Mouse (Mus musculus): ENCODE data around the gene Fam183b. TPM values are rescaled to one million over a fixed set of nuclear protein-coding genes. Genes with fewer than 3 reads are reported as not detected.
"Not testable (repeated sequence)": the region's sequence is repeated elsewhere in the genome, so short reads cannot be mapped to it uniquely, and the experiment has no call there.

The Fam183b gene
- polyA plus RNA-seq (2015; fragmentation: Nextera tagmentation; extraction: Ambion mirVana): 1.8 and 5.4 TPM in 2 replicates

DNA sequence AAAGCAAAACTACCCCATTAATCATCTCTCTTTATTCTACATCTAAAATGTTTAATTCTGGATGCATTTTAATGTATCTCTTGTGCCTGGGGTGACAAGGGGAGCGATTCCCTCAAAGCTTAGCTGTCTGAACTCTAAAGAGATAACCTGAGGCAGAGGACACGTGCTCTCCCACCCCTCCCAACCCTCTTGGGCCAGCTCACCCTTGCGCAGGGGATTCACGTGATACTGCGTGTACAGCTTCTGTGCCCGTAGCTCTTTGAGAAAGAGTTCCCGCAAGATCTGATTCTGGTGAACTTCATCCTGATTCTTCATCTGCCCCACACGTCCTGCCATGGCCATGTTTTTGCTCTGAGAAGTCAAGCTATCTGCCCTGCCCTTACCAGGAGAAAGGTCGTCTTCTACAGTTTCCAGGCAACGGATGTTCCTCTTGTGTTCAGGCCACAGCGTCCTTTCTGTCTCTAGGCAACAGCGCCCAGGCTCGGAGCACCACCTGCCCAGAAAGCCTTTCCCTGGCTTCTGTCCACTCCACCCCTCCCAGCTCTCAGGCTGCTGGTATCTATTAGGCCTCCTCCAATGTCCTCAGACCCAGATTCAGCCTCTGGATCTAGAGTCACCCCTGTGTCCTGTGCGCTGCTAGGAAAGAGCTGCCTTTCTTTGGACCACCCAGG lies at the start of gene Fam183b:
Gene Fam183b (minus strand): TSS at position 403 of the 671 bp plus-strand sequence.
- WGBS: 31% methylated on average over 14 of the region's 14 CpGs
- Histone ChIP-seq H3K27me3 (replicated peaks; ENCODE audit: control insufficient read depth, insufficient read depth, low read length) (no peaks in the 10 kb centered on the region), H3K27ac (ENCODE audit: low read length) (no peak within 1 kb of the TSS), H3K9me3 (ENCODE audit: control insufficient read depth, low read length) (no peaks in the 10 kb centered on the region), H3K9ac (replicated peaks; ENCODE audit: low read depth, low read length) (no peak within 1 kb of the TSS), H3K36me3 (ENCODE audit: control insufficient read depth, insufficient read depth) (no peaks in the 10 kb centered on the region), H3K4me2 (ENCODE audit: low read length) (peak within 1 kb of the TSS; percentile 29; the same call in 1 of the 2 replicates), H3K4me1 (replicated peaks; ENCODE audit: control insufficient read depth, insufficient read depth, low read length) (peaks cover 7% of the 10 kb centered on the region; the same call in 1 of the 2 replicates), H3K4me3 (replicated peaks; ENCODE audit: low read length) (no peak within 1 kb of the TSS)
- ATAC-seq: peak; percentile 36; the same call in 1 of the 2 replicates

DNA sequence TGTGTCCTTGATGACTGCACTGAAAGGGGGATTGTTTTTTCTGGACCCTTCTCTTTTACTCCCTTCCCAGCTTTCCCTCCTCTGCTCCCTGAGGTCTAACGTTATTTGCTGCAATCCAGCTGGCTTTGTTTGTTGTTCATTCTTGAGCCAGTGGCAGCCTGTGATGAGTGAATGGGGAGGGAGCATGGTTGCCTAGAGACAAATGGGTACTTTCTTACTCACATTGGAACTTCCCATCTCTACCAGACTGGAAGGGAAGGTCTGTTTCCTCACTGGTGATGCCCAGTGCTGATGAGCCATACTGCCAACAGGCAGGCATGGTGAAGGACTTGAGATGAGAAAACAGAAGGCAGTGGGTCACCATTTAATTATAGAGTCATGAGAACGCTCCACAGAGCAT lies 48.0 kb upstream of the Fam183b start:
- Histone ChIP-seq H3K27me3 (replicated peaks; ENCODE audit: control insufficient read depth, insufficient read depth, low read length) (no peaks in the 10 kb centered on the region), H3K4me3 (replicated peaks; ENCODE audit: low read length) (no peak overlapping the region), H3K4me1 (replicated peaks; ENCODE audit: control insufficient read depth, insufficient read depth, low read length) (peaks cover 11% of the 10 kb centered on the region), H3K9ac (replicated peaks; ENCODE audit: low read depth, low read length) (no peak overlapping the region), H3K9me3 (ENCODE audit: control insufficient read depth, low read length) (no peaks in the 10 kb centered on the region), H3K36me3 (ENCODE audit: control insufficient read depth, insufficient read depth) (peaks cover 20% of the 10 kb centered on the region), H3K4me2 (ENCODE audit: low read length) (no peak overlapping the region), H3K27ac (ENCODE audit: low read length) (no peak overlapping the region)
- no peak for ATAC-seq
- WGBS: 66% methylated on average over 2 of the region's 2 CpGs

DNA sequence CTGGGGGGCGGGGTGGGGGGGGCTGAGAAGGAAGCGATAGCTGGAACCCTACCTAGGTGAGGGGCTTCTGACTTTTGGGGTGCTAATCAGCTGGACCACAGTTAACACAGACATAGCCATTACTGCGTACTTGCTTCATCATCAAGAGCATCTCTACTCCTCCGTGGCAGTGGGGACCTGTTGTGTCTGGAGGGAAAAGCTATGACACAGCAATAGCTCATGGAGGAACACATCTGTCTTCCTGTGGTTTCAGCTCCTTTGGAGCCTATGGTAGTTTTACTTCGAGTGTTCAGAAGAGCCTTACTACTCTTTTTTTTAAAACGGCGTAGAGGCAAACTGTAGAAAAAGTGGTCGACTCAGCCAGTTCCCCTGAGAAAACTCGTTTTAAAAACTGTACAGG lies 45.9 kb upstream of the Fam183b start:
- no peak; the same call in 1 of the 2 replicates for ATAC-seq
- peaks cover 11% of the 10 kb centered on the region for H3K4me1 ChIP-seq (replicated peaks; ENCODE audit: control insufficient read depth, insufficient read depth, low read length)

DNA sequence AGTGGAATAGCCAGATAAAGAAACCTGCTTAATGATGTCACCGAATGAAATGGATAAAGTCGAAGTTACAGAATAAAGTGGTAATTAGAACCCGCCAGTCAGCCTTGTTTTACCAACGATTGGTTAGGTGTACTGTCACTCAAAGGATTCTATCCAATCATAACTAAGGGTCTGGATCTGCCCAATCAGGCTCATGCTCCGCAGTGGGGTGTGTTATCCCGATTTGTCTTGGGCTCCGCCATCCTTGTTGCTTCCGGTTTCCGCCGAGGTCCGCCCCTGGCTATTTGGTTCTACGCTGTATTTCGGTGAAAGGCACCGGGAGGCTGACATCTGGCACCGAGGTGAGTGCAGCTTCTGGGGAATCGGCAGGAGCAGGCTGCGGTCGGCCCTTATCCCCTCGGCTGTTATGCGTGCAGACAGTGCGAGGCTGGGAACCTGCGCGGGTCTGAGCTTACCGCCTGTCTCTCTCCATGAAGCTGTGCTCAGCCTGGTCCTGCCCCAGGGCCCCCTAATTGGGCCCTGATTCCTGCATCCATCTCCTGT lies 45.2 kb upstream of the Fam183b start, which contains the start of gene Gm12258:
Gene Gm12258 (plus strand): TSS at position 240 of the 543 bp plus-strand sequence.
- peak within 1 kb of the TSS; percentile 67 for H3K4me2 ChIP-seq (ENCODE audit: low read length)
- H3K27me3 ChIP-seq (replicated peaks; ENCODE audit: control insufficient read depth, insufficient read depth, low read length): no peaks in the 10 kb centered on the region
- ATAC-seq: peak; percentile 100
- H3K9ac ChIP-seq (replicated peaks; ENCODE audit: low read depth, low read length): peak within 1 kb of the TSS; percentile 85
- peak within 1 kb of the TSS; percentile 68 for H3K4me3 ChIP-seq (replicated peaks; ENCODE audit: low read length)
- H3K9me3 ChIP-seq (ENCODE audit: control insufficient read depth, low read length): no peaks in the 10 kb centered on the region
- peak within 1 kb of the TSS; percentile 68 for H3K27ac ChIP-seq (ENCODE audit: low read length)
- WGBS: under 1% methylated on average over 24 of the region's 24 CpGs
- peaks cover 16% of the 10 kb centered on the region for H3K36me3 ChIP-seq (ENCODE audit: control insufficient read depth, insufficient read depth)
- H3K4me1 ChIP-seq (replicated peaks; ENCODE audit: control insufficient read depth, insufficient read depth, low read length): peaks cover 11% of the 10 kb centered on the region

More for the DNA sequence above, 45.9 kb upstream of the Fam183b start:
- peaks cover 16% of the 10 kb centered on the region for H3K36me3 ChIP-seq (ENCODE audit: control insufficient read depth, insufficient read depth)
- peak overlapping the region; percentile 68 for H3K4me3 ChIP-seq (replicated peaks; ENCODE audit: low read length)
- peak overlapping the region; percentile 85 for H3K9ac ChIP-seq (replicated peaks; ENCODE audit: low read depth, low read length)
- no peak overlapping the region for H3K27ac ChIP-seq (ENCODE audit: low read length)
- no peaks in the 10 kb centered on the region for H3K27me3 ChIP-seq (replicated peaks; ENCODE audit: control insufficient read depth, insufficient read depth, low read length)
- no peaks in the 10 kb centered on the region for H3K9me3 ChIP-seq (ENCODE audit: control insufficient read depth, low read length)
- peak overlapping the region; percentile 67 for H3K4me2 ChIP-seq (ENCODE audit: low read length)
- WGBS: 51% methylated on average over 9 of the region's 9 CpGs

DNA sequence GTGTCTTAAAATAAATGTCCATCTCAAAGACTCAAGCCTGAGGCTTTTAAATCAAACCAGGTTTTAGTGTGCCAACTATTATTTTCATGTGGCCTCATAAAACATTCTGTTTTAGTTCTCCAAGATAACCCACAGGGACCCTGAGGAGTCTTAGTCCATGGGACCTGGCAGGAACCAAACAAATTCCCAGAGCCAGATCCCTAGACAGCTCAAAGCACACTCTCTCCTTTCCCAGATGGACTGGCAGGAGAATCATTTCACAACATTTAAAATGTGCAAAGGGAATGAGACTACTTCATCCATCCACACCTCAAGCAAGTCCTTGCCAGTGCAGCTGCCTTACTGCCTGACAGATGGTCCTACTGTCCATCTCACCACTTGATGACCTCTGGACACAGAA lies 37.2 kb upstream of the Fam183b start, which contains the start of gene Olfr311:
Gene Olfr311 (plus strand): TSS at position 301 of the 400 bp plus-strand sequence.
- H3K27ac ChIP-seq (ENCODE audit: low read length); H3K9ac ChIP-seq (replicated peaks; ENCODE audit: low read depth, low read length); H3K4me2 ChIP-seq (ENCODE audit: low read length); H3K9me3 ChIP-seq (ENCODE audit: control insufficient read depth, low read length); H3K4me3 ChIP-seq (replicated peaks; ENCODE audit: low read length); H3K36me3 ChIP-seq (ENCODE audit: control insufficient read depth, insufficient read depth); ATAC-seq; H3K27me3 ChIP-seq (replicated peaks; ENCODE audit: control insufficient read depth, insufficient read depth, low read length); H3K4me1 ChIP-seq (replicated peaks; ENCODE audit: control insufficient read depth, insufficient read depth, low read length): not testable (repeated sequence)

DNA sequence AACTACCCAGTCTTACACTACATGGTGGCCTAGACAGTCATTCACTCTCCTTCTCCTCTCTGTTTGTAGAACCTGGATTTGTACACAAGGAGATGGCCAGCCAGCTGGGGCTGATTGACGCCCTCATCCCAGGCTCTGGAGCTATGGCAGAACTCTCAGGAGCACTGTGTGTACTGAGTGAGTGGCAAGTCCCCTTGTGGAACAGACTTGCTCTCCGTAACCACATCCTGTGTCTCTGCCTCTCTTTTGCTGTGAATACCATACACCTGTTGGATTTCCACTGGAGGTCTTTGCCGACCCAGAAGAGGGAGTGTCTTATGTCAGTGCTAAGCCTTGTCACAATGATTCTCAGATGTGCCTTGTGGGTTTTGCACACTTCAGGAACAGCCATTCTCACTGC lies 30.8 kb upstream of the Fam183b start:
- H3K4me3 ChIP-seq (replicated peaks; ENCODE audit: low read length); H3K9me3 ChIP-seq (ENCODE audit: control insufficient read depth, low read length); H3K4me1 ChIP-seq (replicated peaks; ENCODE audit: control insufficient read depth, insufficient read depth, low read length); ATAC-seq; H3K27me3 ChIP-seq (replicated peaks; ENCODE audit: control insufficient read depth, insufficient read depth, low read length); H3K27ac ChIP-seq (ENCODE audit: low read length); H3K36me3 ChIP-seq (ENCODE audit: control insufficient read depth, insufficient read depth); H3K4me2 ChIP-seq (ENCODE audit: low read length); H3K9ac ChIP-seq (replicated peaks; ENCODE audit: low read depth, low read length): not testable (repeated sequence)
- WGBS: 82% methylated on average over 3 of the region's 3 CpGs

DNA sequence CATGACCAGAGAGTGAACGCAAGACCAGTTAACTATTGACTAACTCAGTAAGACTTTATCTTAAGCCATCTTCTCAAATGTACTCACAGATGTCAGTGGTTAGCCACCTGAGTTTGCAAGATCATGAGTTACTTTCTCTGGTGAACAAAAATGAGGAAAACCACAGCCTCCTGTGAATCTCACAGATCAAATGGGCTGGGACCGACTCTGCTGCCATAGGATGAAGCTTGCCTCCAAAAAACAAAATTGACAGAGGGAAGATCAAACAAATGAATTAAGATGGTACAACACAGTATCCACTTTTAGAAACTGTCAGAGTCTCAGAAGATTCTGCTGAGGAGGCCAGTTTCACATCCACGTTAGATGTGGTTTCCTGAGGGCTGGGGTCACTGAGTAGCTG lies 28.0 kb upstream of the Fam183b start:
- Histone ChIP-seq H3K4me3 (replicated peaks; ENCODE audit: low read length) (no peak overlapping the region), H3K27me3 (replicated peaks; ENCODE audit: control insufficient read depth, insufficient read depth, low read length) (no peaks in the 10 kb centered on the region), H3K4me2 (ENCODE audit: low read length) (no peak overlapping the region), H3K9me3 (ENCODE audit: control insufficient read depth, low read length) (no peaks in the 10 kb centered on the region), H3K4me1 (replicated peaks; ENCODE audit: control insufficient read depth, insufficient read depth, low read length) (no peaks in the 10 kb centered on the region), H3K36me3 (ENCODE audit: control insufficient read depth, insufficient read depth) (no peaks in the 10 kb centered on the region), H3K9ac (replicated peaks; ENCODE audit: low read depth, low read length) (no peak overlapping the region), H3K27ac (ENCODE audit: low read length) (no peak overlapping the region)
- WGBS: 80% methylated on average over 3 of the region's 3 CpGs
- no peak for ATAC-seq

DNA sequence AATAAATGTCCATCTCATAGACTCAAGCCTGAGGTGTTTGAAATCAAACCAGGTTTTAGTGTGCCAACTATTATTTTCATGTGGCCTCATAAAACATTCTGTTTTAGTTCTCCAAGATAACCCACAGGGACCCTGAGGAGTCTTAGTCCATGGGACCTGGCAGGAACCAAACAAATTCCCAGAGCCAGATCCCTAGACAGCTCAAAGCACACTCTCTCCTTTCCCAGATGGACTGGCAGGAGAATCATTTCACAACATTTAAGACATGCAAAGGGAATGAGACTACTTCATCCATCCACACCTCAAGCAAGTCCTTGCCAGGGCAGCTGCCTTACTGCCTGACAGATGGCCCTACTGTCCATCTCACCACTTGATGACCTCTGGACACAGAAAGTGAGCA lies 27.2 kb upstream of the Fam183b start, which contains the start of gene Olfr312:
Gene Olfr312 (plus strand): TSS at position 301 of the 400 bp plus-strand sequence.
- not testable (repeated sequence) for H3K9ac ChIP-seq (replicated peaks; ENCODE audit: low read depth, low read length); H3K4me3 ChIP-seq (replicated peaks; ENCODE audit: low read length); H3K36me3 ChIP-seq (ENCODE audit: control insufficient read depth, insufficient read depth); H3K4me2 ChIP-seq (ENCODE audit: low read length); H3K27me3 ChIP-seq (replicated peaks; ENCODE audit: control insufficient read depth, insufficient read depth, low read length); ATAC-seq; H3K9me3 ChIP-seq (ENCODE audit: control insufficient read depth, low read length); H3K27ac ChIP-seq (ENCODE audit: low read length); H3K4me1 ChIP-seq (replicated peaks; ENCODE audit: control insufficient read depth, insufficient read depth, low read length)

DNA sequence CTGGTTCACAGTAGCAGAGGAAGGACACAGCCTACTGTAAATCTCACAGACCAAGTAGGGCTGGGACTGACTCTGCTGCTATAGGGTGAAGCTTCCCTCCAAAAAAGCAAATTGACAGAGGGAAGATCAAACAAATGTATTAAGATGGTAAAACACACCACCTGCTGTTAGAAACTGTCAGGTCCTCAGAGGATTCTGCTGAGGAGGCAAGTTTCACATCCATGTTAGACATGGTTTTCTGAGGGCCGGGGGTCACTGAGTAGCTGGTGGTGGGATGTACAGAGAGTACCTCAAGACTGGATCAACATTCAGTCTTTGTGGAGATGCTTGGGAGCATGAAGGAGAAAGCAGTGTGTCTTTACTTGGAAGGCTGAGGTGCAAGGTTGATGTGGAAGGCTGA lies 13.9 kb upstream of the Fam183b start:
- Histone ChIP-seq H3K36me3 (ENCODE audit: control insufficient read depth, insufficient read depth) (no peaks in the 10 kb centered on the region), H3K27ac (ENCODE audit: low read length) (no peak overlapping the region), H3K4me2 (ENCODE audit: low read length) (no peak overlapping the region), H3K4me1 (replicated peaks; ENCODE audit: control insufficient read depth, insufficient read depth, low read length) (no peaks in the 10 kb centered on the region), H3K4me3 (replicated peaks; ENCODE audit: low read length) (no peak overlapping the region), H3K27me3 (replicated peaks; ENCODE audit: control insufficient read depth, insufficient read depth, low read length) (no peaks in the 10 kb centered on the region; the same call in 1 of the 2 replicates), H3K9me3 (ENCODE audit: control insufficient read depth, low read length) (no peaks in the 10 kb centered on the region), H3K9ac (replicated peaks; ENCODE audit: low read depth, low read length) (no peak overlapping the region)
- no peak for ATAC-seq
- WGBS: 76% methylated on average over 1 of the region's 1 CpGs
